28 mouse cellular contexts compared by ENCODE assay signal in genomic region chr4:151144121-151144520, GRCm38 (mm10). TPM values are rescaled to one million over a fixed set of nuclear protein-coding genes. Genes with fewer than 3 reads are reported as not detected.
DNase-seq lines count a peak whose midpoint lies in the region; TF ChIP-seq lines count a peak whose summit lies in the region.
"Had no signal": no experiment of that assay in that cellular context is flagged by ENCODE, and none has a peak within 500 bp of the region (broad histone marks: within the 10 kb centered on the region; RNA-seq: fewer than 3 reads in every experiment).

No protein-coding gene starts in this region.

- H3K4me1 ChIP-seq in testis, adult 2 months (ENCODE audit: control insufficient read depth, insufficient read depth, low read length): peaks cover 15% of the 10 kb centered on the region

- TF ChIP-seq POLR2A in testis, adult 2 months (IDR thresholded peaks at IDR 0.05; ENCODE audit: control insufficient read depth, low read depth, low read length): no peak

- H3K27ac ChIP-seq in testis, adult 2 months (ENCODE audit: control insufficient read depth, insufficient read depth, low read depth, low read length): no peak overlapping the region
- H3K27ac ChIP-seq: embryonic facial prominence, embryonic 13.5 days; embryonic facial prominence, embryonic 15.5 days; forebrain, embryonic 10.5 days; forebrain, embryonic 12.5 days had no signal

- TF ChIP-seq CTCF in testis, adult 2 months (IDR thresholded peaks at IDR 0.05; ENCODE audit: control insufficient read depth, insufficient read depth, insufficient replicate concordance, low read depth, low read length): no peak

- peak overlapping the region; percentile 64 for H3K4me3 ChIP-seq in testis, adult 2 months (ENCODE audit: control insufficient read depth, low read depth, low read length)
- H3K4me3 ChIP-seq: embryonic facial prominence, embryonic 13.5 days; embryonic facial prominence, embryonic 15.5 days; erythroblast, embryonic 14.5 days; forebrain, embryonic 10.5 days; forebrain, embryonic 12.5 days had no signal

- peak; percentile 32 for DNase-seq in cerebellum, adult 9-11 months
- DNase-seq in cerebellum, postnatal 4 days (ENCODE audit: low spot score in 2 of 2): no peak
- no peak for DNase-seq in testis, postnatal 14 days (ENCODE audit: low spot score)
- DNase-seq in R1 (ENCODE audit: low read depth, low spot score): peak; percentile 86
- DNase-seq in right cerebral cortex, postnatal 14 days: no peak
- DNase-seq in thymus, adult 18-20 months: no peak
- DNase-seq: adrenal gland, adult 8-10 months; adrenal gland, postnatal 14 days; adrenal gland, postnatal 36 days; B cell, adult 2 months; cerebellum, adult 11 months; cerebellum, adult 18-20 months; cerebellum, adult 8-10 months; cerebellum, postnatal 25 days; embryo, embryonic 11 days had no signal

- no peaks in the 10 kb centered on the region for H3K27me3 ChIP-seq in testis, adult 2 months (ENCODE audit: control insufficient read depth, insufficient read depth, low read length)
- H3K27me3 ChIP-seq: forebrain, embryonic 12.5 days had no signal

- no peaks in the 10 kb centered on the region for H3K36me3 ChIP-seq in testis, adult 2 months (ENCODE audit: control insufficient read depth, insufficient read depth, low read length)
- H3K36me3 ChIP-seq: embryonic facial prominence, embryonic 13.5 days; embryonic facial prominence, embryonic 15.5 days; forebrain, embryonic 12.5 days had no signal

RNA-seq across cellular contexts. Expression of gene Gm13090, which starts 54.8 kb away (rescaled TPM):
- polyA plus RNA-seq in testis, adult 2 months (2012; rRNA removed): not detected in 2 replicates
- polyA plus RNA-seq: activated CD4-positive, CD25-positive, alpha-beta regulatory T cell, adult 4 months; brain, embryonic 14.5 days; CD4-positive, CD25-positive, alpha-beta regulatory T cell, adult 4 months; embryonic facial prominence, embryonic 11.5 days; embryonic facial prominence, embryonic 13.5 days; embryonic facial prominence, embryonic 15.5 days; erythroblast, embryonic 14.5 days; forebrain, embryonic 10.5 days; forebrain, embryonic 14.5 days; frontal cortex, adult 2 months; Patski had no signal

Comparison
In these comparisons a context has a peak if more than half of its experiments do, and no peak if none do; other contexts are left out.
1. DNase-seq: peak in cerebellum, adult 9-11 months (single experiment) and R1 (single experiment); none in cerebellum, postnatal 4 days (0 of 2), testis, postnatal 14 days (single experiment), right cerebral cortex, postnatal 14 days (single experiment) and thymus, adult 18-20 months (0 of 2).